Mouse (Mus musculus) spleen, adult 2 months (tissue): ENCODE measurements around the gene Myo1d. TPM values are rescaled to one million over a fixed set of nuclear protein-coding genes. Genes with fewer than 3 reads are reported as not detected.
A peak's percentile ranks its signal among the peaks of the same experiment; 100 is the strongest.

ENCODE experiments used
- DNase-seq, 2 experiments: peaks; one replicate each; pipeline versions ENCODE4 v3.0.0 to v3.0.0-alpha.2; 2012 to 2021; ENCODE audit warnings: low spot score in 2 of 2, low read depth in 1 of 2
- H3K27ac ChIP-seq: fragments of 200-500 bp; 2 replicates; pipeline ENCODE4 v1.5.1; 2012; ENCODE audit warnings: low read length, inconsistent platforms; ENCODE audit not compliant: insufficient read depth
- H3K27me3 ChIP-seq: fragments of 200-500 bp; 2 replicates; pipeline ENCODE4 v1.6.1; 2012; ENCODE audit warnings: mild to moderate bottlenecking, moderate library complexity, low read length, inconsistent platforms; ENCODE audit not compliant: control insufficient read depth, insufficient read depth
- H3K36me3 ChIP-seq: fragments of 200-500 bp; 2 replicates; pipeline ENCODE4 v1.6.1; 2012; ENCODE audit warnings: mild to moderate bottlenecking, low read length, inconsistent platforms; ENCODE audit not compliant: control insufficient read depth, insufficient read depth
- H3K4me1 ChIP-seq: fragments of 200-500 bp; 2 replicates; pipeline ENCODE4 v1.6.1; 2011; ENCODE audit warnings: inconsistent platforms; ENCODE audit not compliant: control insufficient read depth, insufficient read depth, insufficient read length
- H3K4me3 ChIP-seq: fragments of 200-500 bp; 2 replicates; pipeline ENCODE4 v1.5.1; 2011; ENCODE audit warnings: mild to moderate bottlenecking, inconsistent platforms; ENCODE audit not compliant: insufficient read depth, insufficient read length; ENCODE audit errors: extremely low read depth
- CTCF ChIP-seq: fragments of 200-500 bp; IDR thresholded peaks from 2 replicates; pipeline ENCODE4 v1.5.1; 2011; ENCODE audit warnings: mild to moderate bottlenecking, inconsistent platforms; ENCODE audit not compliant: insufficient read depth, insufficient read length, insufficient replicate concordance; ENCODE audit errors: extremely low read depth
- POLR2A ChIP-seq: fragments of 200-500 bp; IDR thresholded peaks from 2 replicates; pipeline ENCODE4 v1.6.1; 2011; ENCODE audit warnings: low read depth, low read length, inconsistent platforms
- WGBS: fragments of 180-500 bp; shearing (Covaris S2); methylation state at CpG from one replicate; pipeline ENCODE4 v1.1.7; 2018; 5-methylcytosine and 5-hydroxymethylcytosine counted together
- polyA plus RNA-seq: library from polyadenylated mRNA; depleted of rRNA; stranded (reverse); fragments of >200 nt; gene quantifications from 2 replicates; pipeline ENCODE4 v1.2.3, GENCODE M21; 2012

Myo1d gene
- polyA plus RNA-seq, 1 experiment = 6.2 TPM

GRCm38 (mm10) chr11:80742462-80742861 lies 37.4 kb downstream of the Myo1d start:
- H3K36me3 ChIP-seq = no peaks in the 10 kb centered on the region
- no peak for DNase-seq
- no peaks in the 10 kb centered on the region for H3K27me3 ChIP-seq
- H3K4me3 ChIP-seq = no peak overlapping the region
- no peak for TF ChIP-seq CTCF
- TF ChIP-seq POLR2A = no peak
- 96% methylated on average over 4 of the region's 4 CpGs for WGBS
- no peaks in the 10 kb centered on the region for H3K4me1 ChIP-seq
- no peak overlapping the region for H3K27ac ChIP-seq

- no peaks in the 10 kb centered on the region for H3K27me3 ChIP-seq
- no peaks in the 10 kb centered on the region for H3K36me3 ChIP-seq
- H3K27ac ChIP-seq = no peak overlapping the region
- TF ChIP-seq CTCF = no peak
- TF ChIP-seq POLR2A = no peak
- H3K4me3 ChIP-seq = no peak overlapping the region
- WGBS = 92% methylated on average over 2 of the region's 2 CpGs
- H3K4me1 ChIP-seq = no peaks in the 10 kb centered on the region
- no peak for DNase-seq
Measured at GRCm38 (mm10) chr11:80734771-80735170, 45.1 kb downstream of the Myo1d start.

DNA sequence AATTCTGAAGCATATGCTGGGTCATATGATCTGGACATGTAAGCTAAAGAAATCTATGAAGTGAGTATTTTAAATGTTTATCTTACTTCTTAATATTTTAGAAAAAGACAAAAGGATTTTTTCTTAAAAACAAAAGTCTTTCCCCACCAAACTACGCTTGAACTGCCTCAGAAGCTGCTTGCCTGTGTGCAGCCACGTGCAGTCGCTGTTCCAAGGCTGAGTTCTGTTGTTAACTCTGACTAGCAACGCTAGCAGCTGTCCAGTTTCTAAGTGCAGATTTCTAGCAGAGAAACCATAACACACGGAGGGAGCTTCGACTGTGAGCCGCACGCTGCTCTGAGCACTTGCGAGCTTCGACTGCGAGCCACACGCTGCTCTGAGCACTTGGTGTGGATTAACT lies 55.1 kb downstream of the Myo1d start:
- no peak overlapping the region for H3K4me3 ChIP-seq

GRCm38 (mm10) chr11:80723406-80724047 lies 56.3 kb downstream of the Myo1d start:
- WGBS = 86% methylated on average over 9 of the region's 9 CpGs
- TF ChIP-seq CTCF = no peak
- TF ChIP-seq POLR2A = no peak
- Histone ChIP-seq H3K27ac (no peak overlapping the region), H3K27me3 (no peaks in the 10 kb centered on the region), H3K4me3 (no peak overlapping the region), H3K4me1 (peaks cover 4% of the 10 kb centered on the region; the same call in 1 of the 2 replicates), H3K36me3 (no peaks in the 10 kb centered on the region)
- no peak for DNase-seq

More for the DNA sequence above, 55.1 kb downstream of the Myo1d start:
- WGBS = 89% methylated on average over 12 of the region's 12 CpGs
- TF ChIP-seq CTCF (no peak), POLR2A (no peak)
- Histone ChIP-seq H3K4me1 (peaks cover 2% of the 10 kb centered on the region; the same call in 1 of the 2 replicates), H3K27ac (no peak overlapping the region), H3K27me3 (no peaks in the 10 kb centered on the region), H3K36me3 (no peaks in the 10 kb centered on the region)
- no peak for DNase-seq

GRCm38 (mm10) chr11:80719014-80719413 lies 60.8 kb downstream of the Myo1d start:
- no peak for TF ChIP-seq CTCF
- TF ChIP-seq POLR2A = no peak
- peak in 1 of 2 experiments; percentile 11 for DNase-seq
- Histone ChIP-seq H3K27ac (no peak overlapping the region), H3K4me1 (peaks cover 4% of the 10 kb centered on the region; the same call in 1 of the 2 replicates), H3K36me3 (no peaks in the 10 kb centered on the region), H3K27me3 (no peaks in the 10 kb centered on the region), H3K4me3 (no peak overlapping the region)
- 2% methylated on average over 1 of the region's 1 CpGs for WGBS

DNA sequence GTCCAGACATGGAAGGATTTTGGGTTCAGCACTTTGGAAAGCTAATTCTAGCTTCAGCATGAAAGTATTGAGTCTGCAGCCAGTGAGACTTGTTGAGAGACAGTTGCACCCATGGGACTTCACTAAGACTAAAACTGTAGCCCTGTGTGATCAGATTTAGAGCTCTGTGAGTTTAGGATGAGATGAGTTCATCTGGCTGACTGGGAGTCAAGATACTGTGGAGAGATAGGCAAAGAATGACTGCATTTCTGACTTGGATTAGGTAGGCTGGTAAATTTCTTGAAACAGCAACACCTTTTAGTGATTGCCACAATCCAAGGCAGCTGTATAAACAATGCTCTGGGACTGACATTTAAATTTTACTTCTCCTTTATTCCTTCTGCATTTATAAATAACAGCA lies 61.8 kb downstream of the Myo1d start:
- TF ChIP-seq CTCF = no peak
- no peak for TF ChIP-seq POLR2A
- no peak for DNase-seq
- peaks cover 4% of the 10 kb centered on the region; the same call in 1 of the 2 replicates for H3K4me1 ChIP-seq
- H3K27ac ChIP-seq = no peak overlapping the region
- H3K27me3 ChIP-seq = no peaks in the 10 kb centered on the region
- H3K36me3 ChIP-seq = no peaks in the 10 kb centered on the region
- no peak overlapping the region for H3K4me3 ChIP-seq

- Histone ChIP-seq H3K27ac (no peak overlapping the region), H3K36me3 (no peaks in the 10 kb centered on the region), H3K27me3 (no peaks in the 10 kb centered on the region), H3K4me1 (peaks cover 4% of the 10 kb centered on the region; the same call in 1 of the 2 replicates), H3K4me3 (no peak overlapping the region)
- no peak for TF ChIP-seq CTCF
- TF ChIP-seq POLR2A = no peak
- WGBS = 69% methylated on average over 2 of the region's 2 CpGs
- no peak for DNase-seq
Measured at GRCm38 (mm10) chr11:80715115-80715514, 64.7 kb downstream of the Myo1d start.
